Mouse (Mus musculus) CH12.LX (cell line): ENCODE results near the gene Zxdc.

Experiments used
- HCFC1 ChIP-seq: IDR thresholded peaks from 2 replicates; pipeline ENCODE4 v1.6.1; 2012; ENCODE audit warnings: low read depth, mild to moderate bottlenecking, inconsistent platforms, low read length, improper control_type of control experiment
- MAFK ChIP-seq: IDR thresholded peaks from 2 replicates; pipeline ENCODE4 v1.6.1; 2011; ENCODE audit warnings: low read length, improper control_type of control experiment; ENCODE audit not compliant: insufficient replicate concordance

- TF ChIP-seq HCFC1 (no peak), MAFK (no peak)
Measured at GRCm38 (mm10) chr6:90358142-90358541, 11.2 kb upstream of the Zxdc start.
